Mouse (Mus musculus): ENCODE measurements around the gene Fchsd2. TPM values are rescaled to one million over a fixed set of nuclear protein-coding genes. Genes with fewer than 3 reads are reported as not detected.

Gene Fchsd2
- polyA plus RNA-seq, 1 experiment: 24.9 TPM

GRCm38 (mm10) chr7:101320399-101321217 lies 227.9 kb downstream of the Fchsd2 start:
- TF ChIP-seq EP300 (IDR thresholded peaks at IDR 0.05; ENCODE audit: insufficient read depth, low read depth, low read length) (no peak), POLR2A (IDR thresholded peaks at IDR 0.05; ENCODE audit: insufficient read depth, low read length) (no peak), CTCF (IDR thresholded peaks at IDR 0.05; ENCODE audit: low read depth, low read length) (no peak)
- H3K4me3 ChIP-seq (ENCODE audit: low read depth, low read length): peak overlapping the region; percentile 33
- H3K4me1 ChIP-seq (ENCODE audit: control insufficient read depth, insufficient read depth, low read length): no peaks in the 10 kb centered on the region
- no peaks in the 10 kb centered on the region for H3K9me3 ChIP-seq (replicated peaks; ENCODE audit: control insufficient read depth, insufficient read depth, low read length, poor library complexity, severe bottlenecking)
- H3K9ac ChIP-seq (ENCODE audit: low read depth, poor library complexity, severe bottlenecking): peak overlapping the region; percentile 76
- H3K27ac ChIP-seq (ENCODE audit: insufficient read depth, low read length): no peak overlapping the region
- H3K27me3 ChIP-seq (ENCODE audit: control insufficient read depth, insufficient read depth, low read length, poor library complexity, severe bottlenecking): no peaks in the 10 kb centered on the region
- H3K36me3 ChIP-seq (ENCODE audit: control insufficient read depth, insufficient read depth, low read length, poor library complexity, severe bottlenecking): no peaks in the 10 kb centered on the region

GRCm38 (mm10) chr7:101321218-101321827 lies 228.7 kb downstream of the Fchsd2 start:
- Histone ChIP-seq H3K27me3 (ENCODE audit: control insufficient read depth, insufficient read depth, low read length, poor library complexity, severe bottlenecking) (no peaks in the 10 kb centered on the region), H3K9me3 (replicated peaks; ENCODE audit: control insufficient read depth, insufficient read depth, low read length, poor library complexity, severe bottlenecking) (no peaks in the 10 kb centered on the region), H3K27ac (ENCODE audit: insufficient read depth, low read length) (no peak overlapping the region), H3K36me3 (ENCODE audit: control insufficient read depth, insufficient read depth, low read length, poor library complexity, severe bottlenecking) (no peaks in the 10 kb centered on the region), H3K9ac (ENCODE audit: low read depth, poor library complexity, severe bottlenecking) (peak overlapping the region; percentile 76), H3K4me1 (ENCODE audit: control insufficient read depth, insufficient read depth, low read length) (no peaks in the 10 kb centered on the region), H3K4me3 (ENCODE audit: low read depth, low read length) (peak overlapping the region; percentile 68)
- TF ChIP-seq EP300 (IDR thresholded peaks at IDR 0.05; ENCODE audit: insufficient read depth, low read depth, low read length) (no peak), CTCF (IDR thresholded peaks at IDR 0.05; ENCODE audit: low read depth, low read length) (no peak), POLR2A (IDR thresholded peaks at IDR 0.05; ENCODE audit: insufficient read depth, low read length) (no peak)

- H3K27me3 ChIP-seq (ENCODE audit: control insufficient read depth, insufficient read depth, low read length, poor library complexity, severe bottlenecking): no peaks in the 10 kb centered on the region
- no peaks in the 10 kb centered on the region for H3K4me1 ChIP-seq (ENCODE audit: control insufficient read depth, insufficient read depth, low read length)
- H3K36me3 ChIP-seq (ENCODE audit: control insufficient read depth, insufficient read depth, low read length, poor library complexity, severe bottlenecking): no peaks in the 10 kb centered on the region
- TF ChIP-seq EP300 (IDR thresholded peaks at IDR 0.05; ENCODE audit: insufficient read depth, low read depth, low read length): no peak
- TF ChIP-seq CTCF (IDR thresholded peaks at IDR 0.05; ENCODE audit: low read depth, low read length): no peak
- TF ChIP-seq POLR2A (IDR thresholded peaks at IDR 0.05; ENCODE audit: insufficient read depth, low read length): no peak
- no peaks in the 10 kb centered on the region for H3K9me3 ChIP-seq (replicated peaks; ENCODE audit: control insufficient read depth, insufficient read depth, low read length, poor library complexity, severe bottlenecking)
- H3K9ac ChIP-seq (ENCODE audit: low read depth, poor library complexity, severe bottlenecking): no peak overlapping the region
- no peak overlapping the region for H3K27ac ChIP-seq (ENCODE audit: insufficient read depth, low read length)
- no peak overlapping the region for H3K4me3 ChIP-seq (ENCODE audit: low read depth, low read length)
Observed at GRCm38 (mm10) chr7:101323141-101323594, 230.5 kb downstream of the Fchsd2 start.

GRCm38 (mm10) chr7:101324142-101324962 lies 231.7 kb downstream of the Fchsd2 start:
- no peaks in the 10 kb centered on the region for H3K27me3 ChIP-seq (ENCODE audit: control insufficient read depth, insufficient read depth, low read length, poor library complexity, severe bottlenecking)
- no peaks in the 10 kb centered on the region for H3K9me3 ChIP-seq (replicated peaks; ENCODE audit: control insufficient read depth, insufficient read depth, low read length, poor library complexity, severe bottlenecking)
- H3K4me3 ChIP-seq (ENCODE audit: low read depth, low read length): no peak overlapping the region
- no peaks in the 10 kb centered on the region for H3K4me1 ChIP-seq (ENCODE audit: control insufficient read depth, insufficient read depth, low read length)
- no peak overlapping the region for H3K9ac ChIP-seq (ENCODE audit: low read depth, poor library complexity, severe bottlenecking)
- no peak for TF ChIP-seq CTCF (IDR thresholded peaks at IDR 0.05; ENCODE audit: low read depth, low read length)
- no peak for TF ChIP-seq EP300 (IDR thresholded peaks at IDR 0.05; ENCODE audit: insufficient read depth, low read depth, low read length)
- no peak for TF ChIP-seq POLR2A (IDR thresholded peaks at IDR 0.05; ENCODE audit: insufficient read depth, low read length)
- no peak overlapping the region for H3K27ac ChIP-seq (ENCODE audit: insufficient read depth, low read length)
- no peaks in the 10 kb centered on the region for H3K36me3 ChIP-seq (ENCODE audit: control insufficient read depth, insufficient read depth, low read length, poor library complexity, severe bottlenecking)

GRCm38 (mm10) chr7:101326006-101326405 lies 233.3 kb downstream of the Fchsd2 start:
- Histone ChIP-seq H3K4me1 (ENCODE audit: control insufficient read depth, insufficient read depth, low read length) (no peaks in the 10 kb centered on the region), H3K36me3 (ENCODE audit: control insufficient read depth, insufficient read depth, low read length, poor library complexity, severe bottlenecking) (no peaks in the 10 kb centered on the region), H3K9ac (ENCODE audit: low read depth, poor library complexity, severe bottlenecking) (no peak overlapping the region), H3K9me3 (replicated peaks; ENCODE audit: control insufficient read depth, insufficient read depth, low read length, poor library complexity, severe bottlenecking) (no peaks in the 10 kb centered on the region), H3K27me3 (ENCODE audit: control insufficient read depth, insufficient read depth, low read length, poor library complexity, severe bottlenecking) (no peaks in the 10 kb centered on the region), H3K4me3 (ENCODE audit: low read depth, low read length) (no peak overlapping the region), H3K27ac (ENCODE audit: insufficient read depth, low read length) (no peak overlapping the region)
- TF ChIP-seq CTCF (IDR thresholded peaks at IDR 0.05; ENCODE audit: low read depth, low read length) (no peak), EP300 (IDR thresholded peaks at IDR 0.05; ENCODE audit: insufficient read depth, low read depth, low read length) (no peak), POLR2A (IDR thresholded peaks at IDR 0.05; ENCODE audit: insufficient read depth, low read length) (no peak)
